Mouse (Mus musculus) intestine, postnatal 0 days (tissue): Measurements from ENCODE around the gene Rasal2. TPM values are rescaled to one million over a fixed set of nuclear protein-coding genes. Genes with fewer than 3 reads are reported as not detected.

ENCODE experiments used
- ATAC-seq: fragments of 200-750 bp; cut with Nextera tagmentation; 2 replicates; pipeline ENCODE4 v1.8.0; 2017; ENCODE audit warnings: mild to moderate bottlenecking, moderate TSS enrichment, moderate library complexity
- H3K27ac ChIP-seq: fragments of 300-500 bp; sonication (generic); 2 replicates; pipeline ENCODE4 v1.5.1; 2014; ENCODE audit warnings: mild to moderate bottlenecking, low read depth, low read length, moderate library complexity
- H3K27me3 ChIP-seq: fragments of 300-500 bp; sonication (generic); replicated peaks from 2 replicates; pipeline ENCODE4 v1.6.1; 2014; ENCODE audit warnings: low read length, mixed read lengths; ENCODE audit not compliant: control insufficient read depth, insufficient read depth
- H3K36me3 ChIP-seq: fragments of 300-500 bp; sonication (generic); 2 replicates; pipeline ENCODE4 v1.6.1; 2014; ENCODE audit warnings: mild to moderate bottlenecking, moderate library complexity; ENCODE audit not compliant: control insufficient read depth, insufficient read depth
- H3K4me1 ChIP-seq: fragments of 300-500 bp; sonication (generic); replicated peaks from 2 replicates; pipeline ENCODE4 v1.6.1; 2014; ENCODE audit warnings: antibody characterized with exemption, low read length, mixed read lengths; ENCODE audit not compliant: control insufficient read depth, insufficient read depth
- H3K4me2 ChIP-seq: fragments of 300-500 bp; sonication (generic); replicated peaks from 2 replicates; pipeline ENCODE4 v1.6.1; 2014; ENCODE audit warnings: low read depth, mild to moderate bottlenecking, moderate library complexity
- H3K4me3 ChIP-seq: fragments of 300-500 bp; sonication (generic); 2 replicates; pipeline ENCODE4 v1.5.1; 2014; ENCODE audit warnings: low read depth, low read length
- H3K9ac ChIP-seq: fragments of 300-500 bp; sonication (generic); 2 replicates; pipeline ENCODE4 v1.6.1; 2014; ENCODE audit warnings: mild to moderate bottlenecking, low read depth, low read length
- H3K9me3 ChIP-seq: fragments of 300-500 bp; sonication (generic); 2 replicates; pipeline ENCODE4 v1.6.1; 2016; ENCODE audit warnings: mixed run types; ENCODE audit not compliant: control insufficient read depth
- CTCF ChIP-seq: sonication (generic); IDR thresholded peaks from 2 replicates; pipeline ENCODE4 v1.5.1; 2016; ENCODE audit warnings: low read depth, mild to moderate bottlenecking, control low read depth, antibody characterized with exemption, moderate library complexity
- WGBS: fragments of 180-500 bp; shearing (Covaris S2); extraction: QIAGEN DNeasy Blood & Tissue Kit; methylation state at CpG from one replicate; pipeline ENCODE4 v1.1.7; 2014; 5-methylcytosine and 5-hydroxymethylcytosine counted together
- polyA plus RNA-seq: library from polyadenylated mRNA; unstranded; fragments of >200 nt; fragmentation: Nextera tagmentation; extraction: Ambion mirVana; gene quantifications from 2 replicates; pipeline ENCODE4 v1.2.1, GENCODE M21; 2015

Gene Rasal2
- polyA plus RNA-seq, 1 experiment from 2014 or later, result 5.3 TPM

DNA sequence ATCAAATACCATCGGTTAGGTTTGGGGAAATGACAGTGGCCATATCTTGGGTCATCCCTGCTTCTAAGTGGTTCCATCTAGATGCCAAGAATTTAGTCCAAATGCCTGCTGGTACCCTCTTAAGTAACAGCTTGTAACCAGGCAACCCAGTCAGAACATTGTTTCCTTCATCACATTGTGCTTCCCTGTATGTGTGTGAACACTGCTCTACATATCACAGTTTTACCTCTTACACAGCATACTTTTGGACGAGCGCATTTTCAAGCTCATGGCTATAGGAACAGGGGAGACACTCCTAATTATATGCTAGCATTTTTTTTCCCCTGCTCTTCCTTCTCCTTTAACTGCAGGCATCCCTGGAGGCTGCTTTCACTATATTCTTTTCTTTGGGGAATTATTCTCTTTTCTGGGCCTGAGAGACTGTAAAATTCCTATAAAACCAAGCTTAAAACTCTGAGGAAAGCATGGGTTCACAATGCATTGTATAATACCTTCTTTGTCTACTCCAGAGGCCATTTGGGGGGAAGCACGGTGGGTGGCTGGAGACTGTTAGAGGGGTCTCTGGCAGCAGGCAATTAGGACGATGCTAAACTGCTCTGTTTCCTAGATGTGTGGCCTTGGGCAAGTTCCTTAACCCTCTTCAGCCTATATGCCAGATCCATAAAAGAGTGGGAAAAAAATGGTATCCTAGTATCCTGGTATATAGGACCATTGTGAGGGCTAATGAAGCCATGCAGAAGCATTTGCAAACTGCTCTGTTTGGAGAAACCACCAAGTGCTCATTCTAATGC is 40.6 kb upstream of the Rasal2 start:
- Histone ChIP-seq H3K36me3 (no peaks in the 10 kb centered on the region), H3K4me1 (no peaks in the 10 kb centered on the region), H3K9ac (no peak overlapping the region), H3K4me3 (no peak overlapping the region), H3K27ac (no peak overlapping the region), H3K4me2 (no peak overlapping the region), H3K27me3 (no peaks in the 10 kb centered on the region), H3K9me3 (no peaks in the 10 kb centered on the region)
- whole genome bisulfite sequencing, result 82% methylated on average over 5 of the region's 5 CpGs
- ATAC-seq, result no peak
- no peak for TF ChIP-seq CTCF

DNA sequence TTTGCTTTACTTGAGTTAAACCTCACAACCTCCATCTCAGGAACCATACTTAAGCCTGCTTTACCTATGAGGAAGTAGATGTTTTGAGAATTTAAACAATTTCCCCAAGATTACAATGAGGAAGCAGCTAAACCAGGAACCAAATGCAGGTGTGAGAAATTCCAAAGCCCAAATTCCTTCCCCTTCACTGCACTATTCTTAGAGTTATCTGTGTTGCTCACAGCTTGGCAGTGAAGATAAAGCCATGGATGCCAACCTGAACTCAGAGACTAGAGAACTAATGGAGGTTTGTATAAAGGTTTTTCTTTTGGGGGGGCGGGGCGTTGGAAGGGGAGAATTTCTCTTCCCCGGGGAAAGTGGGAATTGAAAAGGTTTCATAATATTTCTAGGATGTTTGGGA is 39.9 kb upstream of the Rasal2 start:
- WGBS, result 89% methylated on average over 3 of the region's 3 CpGs
- ATAC-seq, result no peak
- H3K9me3 ChIP-seq, result no peaks in the 10 kb centered on the region
- no peak overlapping the region for H3K4me2 ChIP-seq
- no peaks in the 10 kb centered on the region for H3K4me1 ChIP-seq
- no peaks in the 10 kb centered on the region for H3K27me3 ChIP-seq
- H3K27ac ChIP-seq, result no peak overlapping the region
- no peak overlapping the region for H3K4me3 ChIP-seq
- TF ChIP-seq CTCF, result no peak
- H3K9ac ChIP-seq, result no peak overlapping the region
- no peaks in the 10 kb centered on the region for H3K36me3 ChIP-seq

DNA sequence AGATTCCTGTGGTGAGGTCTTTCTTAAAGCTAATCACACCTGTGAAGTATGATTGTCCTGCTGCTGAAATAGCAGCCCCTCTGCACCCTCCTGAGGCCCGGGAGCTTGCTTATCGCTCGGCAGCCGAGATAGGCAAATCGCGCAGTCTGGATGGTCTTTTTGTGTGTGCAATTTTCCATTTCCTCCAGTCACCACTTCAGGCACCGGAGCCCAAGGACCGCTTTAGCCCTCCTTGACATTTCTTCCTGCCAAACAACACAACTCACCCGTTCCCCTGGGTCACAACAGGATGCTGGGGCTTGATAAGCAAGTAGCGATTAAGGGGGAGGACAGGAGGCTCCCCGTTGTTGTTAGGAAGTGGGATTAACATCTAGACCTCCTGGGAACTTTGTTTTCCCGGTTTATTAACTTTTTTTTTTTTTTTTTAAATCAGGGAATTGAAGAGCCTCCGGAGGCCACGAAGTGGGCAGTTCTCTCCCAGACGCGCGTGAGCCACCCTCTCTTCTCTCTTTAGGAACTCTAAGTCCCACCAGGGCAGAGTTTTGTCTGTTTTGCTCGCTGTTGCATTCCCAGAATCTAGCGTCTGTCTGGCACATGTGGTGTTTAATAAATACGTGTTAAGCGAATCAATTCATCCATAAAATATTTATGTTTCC is 37.7 kb upstream of the Rasal2 start:
- Histone ChIP-seq H3K4me1 (no peaks in the 10 kb centered on the region), H3K9ac (no peak overlapping the region), H3K9me3 (no peaks in the 10 kb centered on the region), H3K36me3 (no peaks in the 10 kb centered on the region), H3K4me2 (peak overlapping the region; percentile 56), H3K27ac (no peak overlapping the region), H3K27me3 (no peaks in the 10 kb centered on the region), H3K4me3 (peak overlapping the region; percentile 18)
- no peak for TF ChIP-seq CTCF
- 15% methylated on average over 21 of the region's 21 CpGs for WGBS
- ATAC-seq, result no peak; the same call in 1 of the 2 replicates

DNA sequence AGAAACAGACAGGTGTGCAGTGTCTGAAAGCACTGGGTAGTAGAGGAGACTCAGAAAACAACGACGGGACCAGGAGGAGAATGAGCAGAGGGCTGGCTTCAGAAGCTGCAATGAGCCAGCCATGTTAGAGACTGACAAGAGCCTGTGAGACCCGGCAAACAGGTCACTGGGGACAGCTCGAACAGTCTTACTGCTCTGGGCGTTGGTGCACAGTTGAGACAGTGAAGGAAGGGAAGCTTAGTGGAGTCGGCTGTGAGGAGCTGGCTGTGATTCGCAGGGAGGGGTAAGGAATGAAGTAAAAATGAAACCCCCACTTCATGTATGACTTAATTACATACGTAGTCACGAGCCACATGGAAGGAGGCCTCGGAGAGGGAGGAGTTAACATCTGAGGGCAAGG is 37.1 kb upstream of the Rasal2 start:
- no peaks in the 10 kb centered on the region for H3K9me3 ChIP-seq
- H3K27me3 ChIP-seq, result no peaks in the 10 kb centered on the region
- H3K27ac ChIP-seq, result peak overlapping the region; percentile 23; the same call in 1 of the 2 replicates
- peak overlapping the region; percentile 18; the same call in 1 of the 2 replicates for H3K4me3 ChIP-seq
- peak overlapping the region; percentile 56 for H3K4me2 ChIP-seq
- TF ChIP-seq CTCF, result no peak
- 20% methylated on average over 10 of the region's 10 CpGs for WGBS
- 0 out of 2 replicates have a peak, but pooled peaks have one; percentile 25 for ATAC-seq
- H3K9ac ChIP-seq, result no peak overlapping the region
- H3K36me3 ChIP-seq, result no peaks in the 10 kb centered on the region
- H3K4me1 ChIP-seq, result no peaks in the 10 kb centered on the region

DNA sequence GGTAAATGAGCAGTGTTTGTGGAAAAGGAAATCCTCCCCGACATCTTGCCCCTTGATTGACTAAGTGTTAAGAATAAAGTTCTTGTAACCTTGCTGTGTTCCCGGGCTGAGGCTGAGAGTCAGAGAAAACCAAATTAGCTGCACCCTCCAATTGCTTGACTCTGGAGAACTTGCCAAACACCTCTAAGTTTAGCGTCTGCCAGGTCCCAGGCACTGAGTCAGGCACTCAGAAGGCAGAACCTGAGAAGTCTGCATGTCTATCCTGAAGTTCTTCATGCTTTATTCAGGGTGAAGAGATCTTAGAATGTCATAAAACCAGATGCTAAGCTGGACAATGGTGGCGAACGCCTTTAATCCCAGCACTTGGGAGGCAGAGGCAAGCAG is 36.4 kb upstream of the Rasal2 start:
- ATAC-seq, result no peak
- Histone ChIP-seq H3K9me3 (no peaks in the 10 kb centered on the region), H3K36me3 (no peaks in the 10 kb centered on the region), H3K27ac (no peak overlapping the region), H3K4me2 (no peak overlapping the region), H3K27me3 (no peaks in the 10 kb centered on the region), H3K4me3 (no peak overlapping the region), H3K9ac (no peak overlapping the region), H3K4me1 (no peaks in the 10 kb centered on the region)
- no peak for TF ChIP-seq CTCF
- WGBS, result 80% methylated on average over 5 of the region's 5 CpGs

DNA sequence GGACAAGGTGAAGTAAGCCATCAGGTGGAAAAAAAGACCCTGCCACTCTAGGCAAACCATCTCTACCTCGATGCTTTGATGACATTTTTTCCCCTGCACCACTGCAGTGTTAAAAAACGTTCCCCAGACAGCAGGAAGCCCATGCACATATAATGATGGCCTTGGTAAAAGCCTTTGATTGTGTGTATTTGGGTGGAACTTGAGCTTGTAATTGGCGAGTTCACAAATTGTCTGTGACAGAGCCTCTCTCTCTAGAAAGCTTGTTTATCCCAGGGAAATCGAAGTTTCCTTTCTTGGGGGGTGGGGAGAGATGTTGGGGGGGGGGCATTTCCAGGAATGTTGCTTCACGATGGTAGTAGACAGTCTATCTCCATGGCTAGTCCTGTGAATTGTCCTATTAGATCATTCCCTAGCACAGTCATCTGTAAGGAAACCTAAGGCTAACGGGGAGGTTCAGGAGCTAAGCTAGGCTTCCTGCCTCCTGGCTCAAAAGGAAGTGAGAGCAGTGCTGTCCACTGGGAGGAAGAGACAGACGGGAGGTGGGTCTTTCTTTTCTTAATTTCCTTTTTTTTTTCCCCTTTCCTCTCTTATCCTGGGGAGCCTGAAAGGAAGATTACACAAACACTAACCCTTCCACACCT is 35.9 kb upstream of the Rasal2 start:
- TF ChIP-seq CTCF, result no peak
- H3K4me3 ChIP-seq, result no peak overlapping the region
- no peaks in the 10 kb centered on the region for H3K4me1 ChIP-seq
- 44% methylated on average over 7 of the region's 7 CpGs for WGBS
- no peaks in the 10 kb centered on the region for H3K27me3 ChIP-seq
- H3K36me3 ChIP-seq, result no peaks in the 10 kb centered on the region
- no peak overlapping the region for H3K27ac ChIP-seq
- no peaks in the 10 kb centered on the region for H3K9me3 ChIP-seq
- H3K9ac ChIP-seq, result no peak overlapping the region
- ATAC-seq, result no peak
- H3K4me2 ChIP-seq, result no peak overlapping the region
